In genomic region chr5:134959114-134959513, GRCm38 (mm10) we compare ENCODE assay signal across 8 mouse cellular contexts. TPM values are rescaled to one million over a fixed set of nuclear protein-coding genes. Genes with fewer than 3 reads are reported as not detected.
DNase-seq lines count a peak whose midpoint lies in the region; ATAC-seq and TF ChIP-seq lines count a peak whose summit lies in the region.

No protein-coding gene starts in this region.

- ATAC-seq in intestine, embryonic 14.5 days (replicated peaks; ENCODE audit: low FRiP score, low TSS enrichment, low read depth) = peak; percentile 75
- ATAC-seq in activated CD4-positive, CD25-positive, alpha-beta regulatory T cell, adult 4 months = no peak

- H3K36me3 ChIP-seq in ES-Bruce4 (ENCODE audit: control insufficient read depth, insufficient read depth, low read length, poor library complexity, severe bottlenecking) = no peaks in the 10 kb centered on the region
- no peaks in the 10 kb centered on the region for H3K36me3 ChIP-seq in intestine, embryonic 14.5 days (ENCODE audit: control insufficient read depth, insufficient read depth, low read length)

- peaks cover 12% of the 10 kb centered on the region for H3K4me1 ChIP-seq in ES-Bruce4 (ENCODE audit: control insufficient read depth, insufficient read depth, low read length)
- no peaks in the 10 kb centered on the region for H3K4me1 ChIP-seq in intestine, embryonic 14.5 days (replicated peaks; ENCODE audit: control insufficient read depth, insufficient read depth, low read length)

- TF ChIP-seq CTCF in ES-Bruce4 (IDR thresholded peaks at IDR 0.05; ENCODE audit: low read depth, low read length) = no peak
- no peak for TF ChIP-seq CTCF in brain, embryonic 14.5 days (IDR thresholded peaks at IDR 0.05; ENCODE audit: borderline replicate concordance, extremely low read depth, insufficient read depth, insufficient read length)

- peak overlapping the region; percentile 1; the same call in 1 of the 2 replicates for H3K27ac ChIP-seq in ES-Bruce4 (ENCODE audit: insufficient read depth, low read length)
- no peak overlapping the region for H3K27ac ChIP-seq in intestine, embryonic 14.5 days (ENCODE audit: low read depth)

- H3K9me3 ChIP-seq in ES-Bruce4 (replicated peaks; ENCODE audit: control insufficient read depth, insufficient read depth, low read length, poor library complexity, severe bottlenecking) = no peaks in the 10 kb centered on the region
- no peaks in the 10 kb centered on the region for H3K9me3 ChIP-seq in intestine, embryonic 14.5 days (ENCODE audit: control insufficient read depth, low read length)

- whole genome bisulfite sequencing in intestine, embryonic 14.5 days = 73% methylated on average over 7 of the region's 7 CpGs

- no peak for TF ChIP-seq EP300 in ES-Bruce4 (IDR thresholded peaks at IDR 0.05; ENCODE audit: insufficient read depth, low read depth, low read length)

- DNase-seq in kidney, adult 18-20 months = peak; percentile 13
- DNase-seq in kidney, adult 9 months = no peak
- DNase-seq in brain, embryonic 14.5 days (ENCODE audit: low read depth) = peak; percentile 13
- DNase-seq in intestine, embryonic 14.5 days (ENCODE audit: low spot score) = no peak
- DNase-seq in ovary, adult 18-20 months (ENCODE audit: low spot score) = no peak
- no peak for DNase-seq in lung, postnatal 36 days

- no peaks in the 10 kb centered on the region for H3K27me3 ChIP-seq in ES-Bruce4 (ENCODE audit: control insufficient read depth, insufficient read depth, low read length, poor library complexity, severe bottlenecking)
- H3K27me3 ChIP-seq in intestine, embryonic 14.5 days (replicated peaks; ENCODE audit: control insufficient read depth, insufficient read depth, low read length) = no peaks in the 10 kb centered on the region

- no peak overlapping the region for H3K9ac ChIP-seq in ES-Bruce4 (ENCODE audit: low read depth, poor library complexity, severe bottlenecking)
- H3K9ac ChIP-seq in intestine, embryonic 14.5 days (ENCODE audit: low read length) = no peak overlapping the region

- no peak overlapping the region for H3K4me2 ChIP-seq in intestine, embryonic 14.5 days (ENCODE audit: low read length)

- no peak overlapping the region for H3K4me3 ChIP-seq in ES-Bruce4 (ENCODE audit: low read depth, low read length)
- no peak overlapping the region for H3K4me3 ChIP-seq in intestine, embryonic 14.5 days (ENCODE audit: low read depth, low read length)

- no peak for TF ChIP-seq POLR2A in ES-Bruce4 (IDR thresholded peaks at IDR 0.05; ENCODE audit: insufficient read depth, low read length)
- TF ChIP-seq POLR2A in brain, embryonic 14.5 days (IDR thresholded peaks at IDR 0.05; ENCODE audit: borderline replicate concordance, extremely low read depth, insufficient read depth, insufficient read length, poor library complexity, severe bottlenecking) = no peak

RNA-seq across cellular contexts. Expression of gene Cldn4, which starts 12.4 kb away (rescaled TPM):
- polyA plus RNA-seq in ES-Bruce4 (2011; ENCODE audit: insufficient read depth, insufficient read length, low read depth, missing spikeins) = 259 and 279 TPM in 2 replicates
- polyA plus RNA-seq in brain, embryonic 14.5 days (2012; rRNA removed) = 3.2 and 3.5 TPM in 2 replicates
- polyA plus RNA-seq in intestine, embryonic 14.5 days (2014; fragmentation: Nextera tagmentation; extraction: Ambion mirVana) = 78.1 and 78.3 TPM in 2 replicates
- not detected for polyA plus RNA-seq in activated CD4-positive, CD25-positive, alpha-beta regulatory T cell, adult 4 months (2017; shearing (Covaris generic))

RNA-seq across cellular contexts. Expression of gene Cldn3, which starts 26.9 kb away (rescaled TPM):
- polyA plus RNA-seq in ES-Bruce4 (2011; ENCODE audit: insufficient read depth, insufficient read length, low read depth, missing spikeins) = 22.4 and 26.3 TPM in 2 replicates
- polyA plus RNA-seq in brain, embryonic 14.5 days (2012; rRNA removed) = 2.8 and 4.7 TPM in 2 replicates
- 113 and 143 TPM in 2 replicates for polyA plus RNA-seq in intestine, embryonic 14.5 days (2014; fragmentation: Nextera tagmentation; extraction: Ambion mirVana)
- polyA plus RNA-seq in activated CD4-positive, CD25-positive, alpha-beta regulatory T cell, adult 4 months (2017; shearing (Covaris generic)) = not detected

RNA-seq across cellular contexts. Expression of gene Mettl27, which starts 26.9 kb away (rescaled TPM):
- polyA plus RNA-seq in ES-Bruce4 (2011; ENCODE audit: insufficient read depth, insufficient read length, low read depth, missing spikeins) = 36.3 and 37.5 TPM in 2 replicates
- 5.6 and 6.9 TPM in 2 replicates for polyA plus RNA-seq in brain, embryonic 14.5 days (2012; rRNA removed)
- polyA plus RNA-seq in intestine, embryonic 14.5 days (2014; fragmentation: Nextera tagmentation; extraction: Ambion mirVana) = 22.7 and 24.6 TPM in 2 replicates
- polyA plus RNA-seq in activated CD4-positive, CD25-positive, alpha-beta regulatory T cell, adult 4 months (2017; shearing (Covaris generic)) = 10 to 100 TPM; 20.4 to 23.3 TPM

RNA-seq across cellular contexts. Expression of gene Cldn13, which starts 43.8 kb away (rescaled TPM):
- polyA plus RNA-seq in ES-Bruce4 (2011; ENCODE audit: insufficient read depth, insufficient read length, low read depth, missing spikeins) = not detected in 2 replicates
- polyA plus RNA-seq in brain, embryonic 14.5 days (2012; rRNA removed) = 0.10 TPM in 1 of 2 replicates, not detected in the other
- polyA plus RNA-seq in intestine, embryonic 14.5 days (2014; fragmentation: Nextera tagmentation; extraction: Ambion mirVana) = 0.23 TPM in 1 of 2 replicates, not detected in the other
- polyA plus RNA-seq in activated CD4-positive, CD25-positive, alpha-beta regulatory T cell, adult 4 months (2017; shearing (Covaris generic)) = 1 to 10 TPM in 1 of 2 experiments, not detected in 1; 1.3 TPM

RNA-seq across cellular contexts. Expression of gene Abhd11, which starts 49.8 kb away (rescaled TPM):
- 45.8 and 48.4 TPM in 2 replicates for polyA plus RNA-seq in ES-Bruce4 (2011; ENCODE audit: insufficient read depth, insufficient read length, low read depth, missing spikeins)
- polyA plus RNA-seq in brain, embryonic 14.5 days (2012; rRNA removed) = 65.6 and 94.1 TPM in 2 replicates
- 99.7 and 104 TPM in 2 replicates for polyA plus RNA-seq in intestine, embryonic 14.5 days (2014; fragmentation: Nextera tagmentation; extraction: Ambion mirVana)
- 10 to 100 TPM; 53.9 to 66.7 TPM for polyA plus RNA-seq in activated CD4-positive, CD25-positive, alpha-beta regulatory T cell, adult 4 months (2017; shearing (Covaris generic))

Comparison
In these comparisons a context has a peak if more than half of its experiments do, and no peak if none do; other contexts are left out.
1. DNase-seq: peak in kidney, adult 18-20 months (single experiment) and brain, embryonic 14.5 days (single experiment); none in kidney, adult 9 months (single experiment), intestine, embryonic 14.5 days (single experiment), ovary, adult 18-20 months (single experiment) and lung, postnatal 36 days (single experiment).
2. RNA of gene Cldn4, which starts 12.4 kb away (polyA plus RNA-seq): 259 to 279 TPM in ES-Bruce4 and 78.1 to 78.3 TPM in intestine, embryonic 14.5 days; 3.2 to 3.5 TPM in brain, embryonic 14.5 days and not detected in activated CD4-positive, CD25-positive, alpha-beta regulatory T cell, adult 4 months; every median in the first group is over 10 times any median in the second.